Mouse (Mus musculus) left cerebral cortex, adult 8-10 months (tissue): ENCODE results near the gene Ptrh1. TPM values are rescaled to one million over a fixed set of nuclear protein-coding genes. Genes with fewer than 3 reads are reported as not detected.
A peak's percentile ranks its signal among the peaks of the same experiment; 100 is the strongest.

ENCODE experiments used
- DNase-seq, 2 experiments: peaks; one replicate each; pipeline ENCODE4 v3.0.0; 2022; ENCODE audit warnings: low spot score in 2 of 2
- total RNA-seq, 4 experiments: library from RNA; stranded (reverse); gene quantifications; 2 replicates each; pipeline ENCODE4 v1.2.4; 2022

The Ptrh1 gene
- total RNA-seq, 4 experiments from 2014 or later, result 6.4 to 9.2 (median 7.7) TPM

GRCm38 (mm10) chr2:32795748-32796418, 20.3 kb downstream of the Ptrh1 start:
- no peak for DNase-seq

- no peak for DNase-seq
Observed at GRCm38 (mm10) chr2:32798251-32798962, 22.8 kb downstream of the Ptrh1 start.

- no peak for DNase-seq
Observed at GRCm38 (mm10) chr2:32808816-32809566, 33.4 kb downstream of the Ptrh1 start.

- no peak for DNase-seq
Observed at GRCm38 (mm10) chr2:32811959-32812358, 36.4 kb downstream of the Ptrh1 start.

- DNase-seq, result no peak
Observed at GRCm38 (mm10) chr2:32816497-32816896, 40.9 kb downstream of the Ptrh1 start.

GRCm38 (mm10) chr2:32816946-32817581, 41.5 kb downstream of the Ptrh1 start:
- DNase-seq, result peak in 1 of 2 experiments; percentile 86

GRCm38 (mm10) chr2:32817589-32817988, 42.0 kb downstream of the Ptrh1 start:
- no peak for DNase-seq

- no peak for DNase-seq
Observed at GRCm38 (mm10) chr2:32818208-32818607, 42.6 kb downstream of the Ptrh1 start.

GRCm38 (mm10) chr2:32821041-32821802, 45.6 kb downstream of the Ptrh1 start:
- DNase-seq, result no peak

- DNase-seq, result no peak
Observed at GRCm38 (mm10) chr2:32822643-32823042, 47.1 kb downstream of the Ptrh1 start.

GRCm38 (mm10) chr2:32823153-32823552, 47.6 kb downstream of the Ptrh1 start:
- DNase-seq, result no peak

GRCm38 (mm10) chr2:32823579-32824154, 48.1 kb downstream of the Ptrh1 start:
- DNase-seq, result no peak

- DNase-seq, result no peak
Observed at GRCm38 (mm10) chr2:32824181-32824580, 48.6 kb downstream of the Ptrh1 start.

GRCm38 (mm10) chr2:32824778-32825177, 49.2 kb downstream of the Ptrh1 start:
- no peak for DNase-seq

GRCm38 (mm10) chr2:32825796-32826195, 50.2 kb downstream of the Ptrh1 start:
- no peak for DNase-seq

Other genes with a start within 250 kb of the Ptrh1 start
- gene Fam102a, start 240.5 kb upstream of the Ptrh1 start, total RNA-seq, result 10 to 100 TPM; 69.0 to 78.6 (median 70.5) TPM
- 10 to 100 TPM; 71.2 to 78.7 (median 72.8) TPM for gene Dpm2, start 204.9 kb upstream of the Ptrh1 start, total RNA-seq
- 10 to 100 TPM in 2 of 4 experiments, 1 to 10 TPM in 2; 9.3 to 11.0 (median 10.0) TPM for gene Pip5kl1, start 201.0 kb upstream of the Ptrh1 start, total RNA-seq
- gene 9430097D07Rik, start 200.1 kb upstream of the Ptrh1 start, total RNA-seq, result 1 to 10 TPM in 2 of 4 experiments, under 1 TPM in 2; 0.84 to 2.4 (median 1.1) TPM
- 10 to 100 TPM; 33.9 to 36.5 (median 34.8) TPM for gene St6galnac4, start 188.7 kb upstream of the Ptrh1 start, total RNA-seq
- gene St6galnac6, start 176.1 kb upstream of the Ptrh1 start, total RNA-seq, result 100 to 1,000 TPM; 110 to 142 (median 119) TPM
- 100 to 1,000 TPM; 143 to 158 (median 151) TPM for gene Ak1, start 154.0 kb upstream of the Ptrh1 start, total RNA-seq
- 10 to 100 TPM; 19.5 to 22.0 (median 21.4) TPM for gene Eng, start 129.2 kb upstream of the Ptrh1 start, total RNA-seq
- gene Fpgs, start 71.6 kb upstream of the Ptrh1 start, total RNA-seq, result 10 to 100 TPM in 1 of 4 experiments, 1 to 10 TPM in 3; 6.8 to 11.9 (median 9.1) TPM
- 100 to 1,000 TPM in 2 of 4 experiments, 10 to 100 TPM in 2; 95.8 to 114 (median 105) TPM for gene Cdk9, start 62.7 kb upstream of the Ptrh1 start, total RNA-seq
- 10 to 100 TPM; 29.5 to 37.8 (median 33.5) TPM for gene Sh2d3c, start 54.7 kb upstream of the Ptrh1 start, total RNA-seq
- 1 to 10 TPM; 2.0 to 2.8 (median 2.3) TPM for gene 6330409D20Rik, start 34.8 kb upstream of the Ptrh1 start, total RNA-seq
- 10 to 100 TPM; 27.7 to 32.6 (median 29.9) TPM for gene Tor2a, start 18.6 kb upstream of the Ptrh1 start, total RNA-seq
- gene Ttc16, start 153 bp upstream of the Ptrh1 start, total RNA-seq, result under 1 TPM; 0.18 to 0.81 (median 0.53) TPM
- 1 to 10 TPM in 1 of 4 experiments, under 1 TPM in 2, not detected in 1; 0.27 to 1.0 (median 0.66) TPM for gene Cfap157, start 8.6 kb downstream of the Ptrh1 start, total RNA-seq
- 100 to 1,000 TPM; 883 to 958 (median 954) TPM for gene Stxbp1, start 71.5 kb downstream of the Ptrh1 start, total RNA-seq
- gene Fam129b, start 100.3 kb downstream of the Ptrh1 start, total RNA-seq, result 10 to 100 TPM; 24.7 to 31.8 (median 28.4) TPM
- 100 to 1,000 TPM; 114 to 127 (median 119) TPM for gene Rpl12, start 185.8 kb downstream of the Ptrh1 start, total RNA-seq
- 10 to 100 TPM; 37.5 to 44.2 (median 38.6) TPM for gene Lrsam1, start 185.8 kb downstream of the Ptrh1 start, total RNA-seq
- gene Slc2a8, start 206.3 kb downstream of the Ptrh1 start, total RNA-seq, result 10 to 100 TPM; 21.9 to 27.0 (median 24.9) TPM